Comparison of ENCODE assay signal across 9 mouse cellular contexts in the genomic region with DNA sequence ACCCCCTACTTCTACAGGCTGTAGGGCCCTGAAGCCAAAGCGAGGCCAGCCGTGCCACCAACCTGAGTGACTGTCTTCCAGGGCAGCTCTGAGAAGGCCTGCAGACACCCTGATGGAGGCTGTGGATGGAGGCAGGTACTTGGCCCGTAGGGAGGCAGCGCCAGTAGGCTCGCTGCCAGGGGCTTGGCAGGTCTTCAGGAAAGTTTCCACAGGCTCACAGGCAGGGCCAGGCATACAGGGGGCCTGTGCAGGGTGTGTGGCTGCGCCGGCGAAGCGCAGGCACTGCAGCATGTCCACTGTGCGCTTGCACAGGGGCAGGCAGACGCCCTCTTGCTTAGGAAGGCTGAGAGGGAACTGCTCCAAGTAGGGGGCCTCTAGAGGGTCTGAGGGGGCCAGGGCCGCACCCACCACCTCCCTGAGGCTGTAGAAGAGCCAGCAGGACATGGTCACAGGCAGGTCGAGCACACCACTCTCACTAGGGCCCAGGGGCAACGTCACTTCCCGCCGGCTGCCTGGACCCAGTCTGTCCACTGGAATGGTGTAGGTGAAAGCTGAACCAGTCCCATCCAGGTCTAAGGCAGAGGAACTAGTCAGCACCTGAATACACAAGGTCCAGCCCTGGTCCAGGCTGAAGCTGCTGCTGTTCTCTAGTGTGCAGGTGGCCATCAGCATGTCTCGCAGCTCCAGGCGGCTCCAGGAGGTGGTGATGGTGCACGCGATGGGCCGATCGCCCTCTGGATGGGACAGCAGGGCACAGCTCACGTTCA. TPM values are rescaled to one million over a fixed set of nuclear protein-coding genes. Genes with fewer than 3 reads are reported as not detected.
DNase-seq lines count a peak whose midpoint lies in the region; TF ChIP-seq lines count a peak whose summit lies in the region.
"Had no signal": no experiment of that assay in that cellular context is flagged by ENCODE, and none has a peak within 500 bp of the region (broad histone marks: within the 10 kb centered on the region; RNA-seq: fewer than 3 reads in every experiment).

No protein-coding gene starts in this region.

- H3K27me3 ChIP-seq in kidney, adult 2 months (replicated peaks; ENCODE audit: control insufficient read depth, insufficient read depth, low read length) = no peaks in the 10 kb centered on the region
- H3K27me3 ChIP-seq: CH12.LX had no signal

- H3K27ac ChIP-seq in kidney, adult 2 months (ENCODE audit: insufficient read depth, low read depth, low read length) = peak overlapping the region; percentile 8; the same call in 1 of the 2 replicates

- H3K4me3 ChIP-seq in kidney, adult 2 months (ENCODE audit: insufficient read depth, low read depth, low read length) = no peak overlapping the region

- H3K36me3 ChIP-seq in kidney, adult 2 months (ENCODE audit: control insufficient read depth, insufficient read depth, low read length) = no peaks in the 10 kb centered on the region

- DNase-seq in gastrocnemius, postnatal 25 days = peak; percentile 68
- no peak for DNase-seq in gastrocnemius, postnatal 4 days (ENCODE audit: low spot score in 2 of 2)
- peak; percentile 9 for DNase-seq in thymus, postnatal 4 days
- DNase-seq in thymus, adult 18-20 months = no peak
- DNase-seq in kidney, adult 2 months = peak; percentile 72
- DNase-seq in cerebellum, adult 8-10 months = no peak
- DNase-seq in layer of hippocampus, postnatal 10 days (ENCODE audit: low spot score in 2 of 2) = no peak
- DNase-seq in spleen, postnatal 14 days (ENCODE audit: low spot score in 2 of 2) = no peak

- H3K4me1 ChIP-seq in kidney, adult 2 months (ENCODE audit: control insufficient read depth, insufficient read depth, low read length) = peaks cover 11% of the 10 kb centered on the region; the same call in 1 of the 2 replicates

- TF ChIP-seq POLR2A in kidney, adult 2 months (IDR thresholded peaks at IDR 0.05; ENCODE audit: low read depth, low read length) = no peak

- WGBS in kidney, adult 2 months = 70% methylated on average over 23 of the region's 23 CpGs

- TF ChIP-seq CTCF in kidney, adult 2 months (conservative IDR thresholded peaks at IDR 0.05; ENCODE audit: insufficient read depth, insufficient read length, low read depth, low read length) = no peak

RNA-seq across cellular contexts. Expression of gene Faap100, which starts 4.6 kb away (rescaled TPM):
- total RNA-seq in gastrocnemius, postnatal 25 days (2021) = 10 to 100 TPM; 14.0 to 16.5 TPM
- 10 to 100 TPM; 16.7 to 16.9 TPM for total RNA-seq in gastrocnemius, postnatal 4 days (2021)
- 30.3 and 45.1 TPM in 2 replicates for polyA plus RNA-seq in kidney, adult 2 months (2012; rRNA removed)
- total RNA-seq in layer of hippocampus, postnatal 10 days (2021) = 10 to 100 TPM; 58.8 to 62.0 TPM

RNA-seq across cellular contexts. Expression of gene Fscn2, which starts 12.7 kb away (rescaled TPM):
- total RNA-seq in gastrocnemius, postnatal 25 days (2021) = under 1 TPM; 0.29 to 0.31 TPM
- under 1 TPM; 0.52 to 0.98 TPM for total RNA-seq in gastrocnemius, postnatal 4 days (2021)
- polyA plus RNA-seq in kidney, adult 2 months (2012; rRNA removed) = 0.16 and 0.19 TPM in 2 replicates
- not detected for total RNA-seq in layer of hippocampus, postnatal 10 days (2021)
- total RNA-seq: CH12.LX had no signal

RNA-seq across cellular contexts. Expression of gene Actg1, which starts 25.7 kb away (rescaled TPM):
- total RNA-seq in gastrocnemius, postnatal 25 days (2021) = 100 to 1,000 TPM; 236 to 249 TPM
- total RNA-seq in gastrocnemius, postnatal 4 days (2021) = 100 to 1,000 TPM; 861 to 883 TPM
- 828 and 981 TPM in 2 replicates for polyA plus RNA-seq in kidney, adult 2 months (2012; rRNA removed)
- total RNA-seq in layer of hippocampus, postnatal 10 days (2021) = 1,000 to 10,000 TPM; 2,523 to 2,576 TPM

Comparison
In these comparisons a context has a peak if more than half of its experiments do, and no peak if none do; other contexts are left out.
1. DNase-seq: peak in gastrocnemius, postnatal 25 days (single experiment), thymus, postnatal 4 days (single experiment) and kidney, adult 2 months (single experiment); none in gastrocnemius, postnatal 4 days (0 of 2), thymus, adult 18-20 months (0 of 2), cerebellum, adult 8-10 months (single experiment), layer of hippocampus, postnatal 10 days (0 of 2) and spleen, postnatal 14 days (0 of 2).